Mouse (Mus musculus) adrenal gland, adult 8-10 months (tissue): ENCODE results near the gene Fam129c. TPM values are rescaled to one million over a fixed set of nuclear protein-coding genes. Genes with fewer than 3 reads are reported as not detected.

Source experiments
- microRNA-seq, 2 experiments: library from miRNA; unstranded; fragments of <30 nt; microRNA quantifications; one replicate each; pipeline ENCODE4 v1.2.0; 2022
- total RNA-seq, 4 experiments: library from RNA; stranded (reverse); gene quantifications; 2 replicates each; pipeline ENCODE4 v1.2.4; 2022

Gene Fam129c
- total RNA-seq, 4 experiments from 2014 or later = 1.5 to 3.0 (median 2.3) TPM

Small RNA genes lying within 50 kb of the gene (microRNA-seq; reads per million reads assigned to microRNA genes)
- gene Mir6769b = 1.3 to 1.8 reads per million in 2 experiments

Other genes starting within 250 kb of the Fam129c start
- gene Use1, start 230.8 kb upstream of the Fam129c start, total RNA-seq = 100 to 1,000 TPM; 203 to 262 (median 232) TPM
- 10 to 100 TPM; 15.9 to 18.8 (median 17.7) TPM for gene Ocel1, start 226.3 kb upstream of the Fam129c start, total RNA-seq
- gene Nr2f6, start 215.7 kb upstream of the Fam129c start, total RNA-seq = 10 to 100 TPM; 59.1 to 67.2 (median 62.7) TPM
- 10 to 100 TPM; 11.4 to 25.1 (median 18.2) TPM for gene Ushbp1, start 201.8 kb upstream of the Fam129c start, total RNA-seq
- gene Babam1, start 200.8 kb upstream of the Fam129c start, total RNA-seq = 100 to 1,000 TPM; 101 to 137 (median 120) TPM
- gene Ankle1, start 191.6 kb upstream of the Fam129c start, total RNA-seq = 1 to 10 TPM in 1 of 4 experiments, under 1 TPM in 2, not detected in 1; 0.56 to 1.2 (median 0.92) TPM
- gene Abhd8, start 134.0 kb upstream of the Fam129c start, total RNA-seq = 10 to 100 TPM; 85.3 to 96.2 (median 92.1) TPM
- 100 to 1,000 TPM in 1 of 4 experiments, 10 to 100 TPM in 3; 64.7 to 108 (median 88.7) TPM for gene Mrpl34, start 132.7 kb upstream of the Fam129c start, total RNA-seq
- 10 to 100 TPM; 51.7 to 65.2 (median 57.9) TPM for gene Dda1, start 128.4 kb upstream of the Fam129c start, total RNA-seq
- gene Ano8, start 111.7 kb upstream of the Fam129c start, total RNA-seq = 10 to 100 TPM; 13.5 to 24.7 (median 20.6) TPM
- 10 to 100 TPM; 23.1 to 32.0 (median 29.0) TPM for gene Gtpbp3, start 109.5 kb upstream of the Fam129c start, total RNA-seq
- gene Plvap, start 85.9 kb upstream of the Fam129c start, total RNA-seq = 100 to 1,000 TPM; 195 to 255 (median 230) TPM
- not detected for gene Ccdc194, start 71.9 kb upstream of the Fam129c start, total RNA-seq
- 10 to 100 TPM; 54.3 to 91.2 (median 67.9) TPM for gene Bst2, start 60.2 kb upstream of the Fam129c start, total RNA-seq
- gene Mvb12a, start 54.7 kb upstream of the Fam129c start, total RNA-seq = 10 to 100 TPM; 72.6 to 87.3 (median 82.3) TPM
- 1 to 10 TPM; 5.1 to 7.0 (median 5.8) TPM for gene Tmem221, start 38.8 kb upstream of the Fam129c start, total RNA-seq
- gene Nxnl1, start 31.0 kb upstream of the Fam129c start, total RNA-seq = 1 to 10 TPM in 1 of 4 experiments, under 1 TPM in 3; 0.40 to 1.3 (median 0.49) TPM
- gene Slc27a1, start 28.8 kb upstream of the Fam129c start, total RNA-seq = 100 to 1,000 TPM; 141 to 186 (median 160) TPM
- gene Pgls, start 5.5 kb upstream of the Fam129c start, total RNA-seq = 100 to 1,000 TPM; 116 to 141 (median 124) TPM
- 10 to 100 TPM; 64.7 to 78.0 (median 69.1) TPM for gene Colgalt1, start 13.3 kb downstream of the Fam129c start, total RNA-seq
- gene Unc13a, start 74.1 kb downstream of the Fam129c start, total RNA-seq = 10 to 100 TPM in 3 of 4 experiments, 1 to 10 TPM in 1; 9.8 to 11.8 (median 11.4) TPM
- 10 to 100 TPM; 10.7 to 21.8 (median 16.6) TPM for gene Jak3, start 78.6 kb downstream of the Fam129c start, total RNA-seq
- gene Insl3, start 91.6 kb downstream of the Fam129c start, total RNA-seq = 10 to 100 TPM in 1 of 4 experiments, 1 to 10 TPM in 3; 3.9 to 12.3 (median 7.1) TPM
- gene B3gnt3, start 104.1 kb downstream of the Fam129c start, total RNA-seq = 1 to 10 TPM; 3.0 to 5.1 (median 4.4) TPM
- gene Fcho1, start 128.1 kb downstream of the Fam129c start, total RNA-seq = 1 to 10 TPM; 2.1 to 6.2 (median 3.7) TPM